Mouse (Mus musculus) hindbrain, embryonic 11.5 days (tissue): ENCODE measurements around the gene Rab40c. TPM values are rescaled to one million over a fixed set of nuclear protein-coding genes. Genes with fewer than 3 reads are reported as not detected.
A peak's percentile ranks its signal among the peaks of the same experiment; 100 is the strongest.

Source experiments
- ATAC-seq: fragments of 200-750 bp; cut with Nextera tagmentation; 2 replicates; pipeline ENCODE4 v1.8.0; 2017; ENCODE audit warnings: mild to moderate bottlenecking, moderate TSS enrichment, moderate library complexity; ENCODE audit not compliant: low FRiP score
- DNase-seq: peaks from one replicate; pipeline ENCODE4 v3.0.0-alpha.2; 2015; ENCODE audit warnings: low spot score
- H3K27ac ChIP-seq: fragments of 300-500 bp; sonication (generic); 2 replicates; pipeline ENCODE4 v1.5.1; 2014; ENCODE audit warnings: mild to moderate bottlenecking, low read depth, low read length
- H3K27me3 ChIP-seq: fragments of 300-500 bp; sonication (generic); 2 replicates; pipeline ENCODE4 v1.6.1; 2014; ENCODE audit warnings: mild to moderate bottlenecking, low read length, moderate library complexity, mixed read lengths; ENCODE audit not compliant: control insufficient read depth, insufficient read depth
- H3K36me3 ChIP-seq: fragments of 300-500 bp; sonication (generic); 2 replicates; pipeline ENCODE4 v1.6.1; 2014; ENCODE audit warnings: mild to moderate bottlenecking, low read length, moderate library complexity, mixed read lengths; ENCODE audit not compliant: control insufficient read depth, insufficient read depth
- H3K4me1 ChIP-seq: fragments of 300-500 bp; sonication (generic); replicated peaks from 2 replicates; pipeline ENCODE4 v1.6.1; 2014; ENCODE audit warnings: low read length, mixed read lengths; ENCODE audit not compliant: control insufficient read depth, insufficient read depth
- H3K4me2 ChIP-seq: fragments of 300-500 bp; sonication (generic); replicated peaks from 2 replicates; pipeline ENCODE4 v1.6.1; 2014; ENCODE audit warnings: mild to moderate bottlenecking, low read depth, low read length
- H3K4me3 ChIP-seq: fragments of 300-500 bp; sonication (generic); 2 replicates; pipeline ENCODE4 v1.5.1; 2014; ENCODE audit warnings: low read depth, low read length
- H3K9ac ChIP-seq: fragments of 300-500 bp; sonication (generic); 2 replicates; pipeline ENCODE4 v1.6.1; 2014; ENCODE audit warnings: low read depth, low read length
- H3K9me3 ChIP-seq: fragments of 300-500 bp; sonication (generic); 2 replicates; pipeline ENCODE4 v1.6.1; 2016; ENCODE audit warnings: low read length; ENCODE audit not compliant: control insufficient read depth
- WGBS: fragments of 180-500 bp; shearing (Covaris S2); extraction: QIAGEN DNeasy Blood & Tissue Kit; methylation state at CpG from one replicate; pipeline ENCODE4 v1.1.7; 2014; 5-methylcytosine and 5-hydroxymethylcytosine counted together
- polyA plus RNA-seq: library from polyadenylated mRNA; unstranded; fragments of >200 nt; fragmentation: Nextera tagmentation; extraction: Ambion mirVana; gene quantifications from 2 replicates; pipeline ENCODE4 v1.2.1, GENCODE M21; 2014

Rab40c gene
- polyA plus RNA-seq, 1 experiment from 2014 or later: 19.1 TPM

DNA sequence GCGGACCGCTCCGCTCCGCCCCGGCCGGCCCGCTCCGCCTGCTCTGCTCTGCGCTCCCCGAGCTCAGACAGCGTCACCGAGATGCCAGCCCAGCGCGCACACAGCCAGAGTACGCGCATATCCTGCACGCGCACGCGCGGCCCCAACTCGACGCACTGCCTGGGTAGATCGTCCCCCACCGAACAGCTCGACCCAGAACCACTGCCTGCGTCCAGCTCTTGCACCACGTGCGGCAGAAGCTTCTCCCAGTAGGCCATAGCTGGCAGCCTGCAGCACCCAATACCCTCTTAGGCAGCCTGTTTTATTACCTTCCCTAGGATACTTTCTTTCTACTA, 82.5 kb downstream of the Rab40c start, which contains the start of gene Rhbdl1:
Rhbdl1 (minus strand) TSS at position 220 of the 335 bp plus-strand sequence.
- H3K4me3 ChIP-seq: peak within 1 kb of the TSS; percentile 31
- peak within 1 kb of the TSS; percentile 76 for H3K4me2 ChIP-seq
- peak within 1 kb of the TSS; percentile 66 for H3K27ac ChIP-seq
- peak within 1 kb of the TSS; percentile 68 for H3K9ac ChIP-seq
- 0 out of 2 replicates have a peak, but pooled peaks have one; percentile 8 for ATAC-seq
- peaks cover 29% of the 10 kb centered on the region for H3K4me1 ChIP-seq
- peak; percentile 73 for DNase-seq
- H3K27me3 ChIP-seq: no peaks in the 10 kb centered on the region
- no peaks in the 10 kb centered on the region for H3K9me3 ChIP-seq
- 3% methylated on average over 24 of the region's 29 CpGs for WGBS
- H3K36me3 ChIP-seq: peaks cover 26% of the 10 kb centered on the region

GRCm38 (mm10) chr17:25836397-25837075, 83.0 kb downstream of the Rab40c start:
- no peaks in the 10 kb centered on the region for H3K27me3 ChIP-seq
- H3K4me3 ChIP-seq: peak overlapping the region; percentile 31
- peaks cover 23% of the 10 kb centered on the region for H3K36me3 ChIP-seq
- peaks cover 33% of the 10 kb centered on the region for H3K4me1 ChIP-seq
- peak overlapping the region; percentile 68 for H3K9ac ChIP-seq
- WGBS: 27% methylated on average over 21 of the region's 23 CpGs
- peak overlapping the region; percentile 66 for H3K27ac ChIP-seq
- no peak for DNase-seq
- H3K9me3 ChIP-seq: no peaks in the 10 kb centered on the region
- H3K4me2 ChIP-seq: peak overlapping the region; percentile 76
- no peak for ATAC-seq

DNA sequence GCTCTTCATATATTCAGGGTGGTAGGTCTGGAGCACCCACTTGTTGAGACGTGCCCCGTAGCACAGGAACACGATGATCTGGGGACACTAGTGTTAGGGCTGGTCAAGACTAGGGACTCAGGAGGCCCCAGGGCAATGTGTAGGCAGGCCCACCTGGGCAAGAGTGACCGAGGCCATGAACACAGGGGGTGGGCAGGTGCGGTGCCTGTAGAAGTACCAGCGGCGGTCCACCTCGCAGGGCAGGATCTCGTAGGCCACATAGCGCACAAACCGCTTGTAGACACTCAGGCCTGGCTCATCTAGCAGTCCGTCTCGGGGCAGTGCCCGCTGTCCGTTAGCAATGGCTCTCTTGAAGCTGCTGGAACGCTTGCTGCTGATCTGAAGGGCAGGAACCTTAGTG, 83.7 kb downstream of the Rab40c start:
- H3K27ac ChIP-seq: no peak overlapping the region
- peaks cover 26% of the 10 kb centered on the region for H3K36me3 ChIP-seq
- ATAC-seq (no peak), DNase-seq (no peak)
- no peaks in the 10 kb centered on the region for H3K9me3 ChIP-seq
- WGBS: 93% methylated on average over 16 of the region's 16 CpGs
- H3K27me3 ChIP-seq: no peaks in the 10 kb centered on the region
- H3K4me3 ChIP-seq: no peak overlapping the region; the same call in 1 of the 2 replicates
- no peak overlapping the region for H3K9ac ChIP-seq
- peak overlapping the region; percentile 76; the same call in 1 of the 2 replicates for H3K4me2 ChIP-seq
- H3K4me1 ChIP-seq: peaks cover 37% of the 10 kb centered on the region

- Histone ChIP-seq H3K36me3 (peaks cover 21% of the 10 kb centered on the region), H3K9ac (no peak overlapping the region), H3K4me2 (peak overlapping the region; percentile 7; the same call in 1 of the 2 replicates), H3K4me1 (peaks cover 37% of the 10 kb centered on the region), H3K4me3 (no peak overlapping the region), H3K27ac (no peak overlapping the region), H3K27me3 (no peaks in the 10 kb centered on the region), H3K9me3 (no peaks in the 10 kb centered on the region)
- WGBS: 90% methylated on average over 7 of the region's 7 CpGs
- no peak for ATAC-seq
- DNase-seq: no peak
These were observed 84.2 kb downstream of the Rab40c start for GRCm38 (mm10) chr17:25835301-25835700.

DNA sequence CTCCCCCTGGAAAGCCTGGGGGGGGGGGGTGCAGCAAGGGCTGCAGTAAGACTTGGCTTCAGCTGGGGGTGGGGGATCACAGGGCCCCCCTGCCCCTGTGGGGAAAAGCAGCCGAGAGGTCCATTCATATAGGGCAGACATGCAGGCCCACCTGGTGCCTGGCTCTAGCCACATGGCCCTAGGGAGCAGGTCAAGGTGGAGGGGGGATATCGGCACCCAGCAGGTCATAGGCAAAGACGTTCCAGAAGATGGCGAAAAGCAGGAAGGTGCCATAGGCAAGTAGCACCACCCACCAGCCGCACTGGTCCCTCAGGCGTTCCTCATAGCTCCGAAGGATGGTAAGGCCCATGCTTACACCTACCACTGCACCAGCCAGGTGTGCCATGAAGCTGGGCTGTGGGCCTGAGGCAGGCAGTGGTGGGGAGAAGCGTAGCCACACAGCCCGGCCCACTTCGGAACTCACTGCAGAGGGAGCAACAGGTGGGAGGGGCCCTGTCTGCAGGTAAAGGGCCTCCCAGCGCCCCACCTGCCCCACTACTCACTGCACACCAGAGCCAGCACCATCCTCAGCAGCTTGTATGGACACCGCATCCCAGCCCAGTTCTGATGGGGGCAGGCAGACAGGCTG, 84.8 kb downstream of the Rab40c start:
- ATAC-seq (no peak), DNase-seq (no peak)
- peaks cover 16% of the 10 kb centered on the region for H3K36me3 ChIP-seq
- H3K4me1 ChIP-seq: peaks cover 39% of the 10 kb centered on the region
- no peaks in the 10 kb centered on the region for H3K27me3 ChIP-seq
- H3K4me2 ChIP-seq: peak overlapping the region; percentile 91
- H3K9me3 ChIP-seq: no peaks in the 10 kb centered on the region
- WGBS: 92% methylated on average over 12 of the region's 12 CpGs
- peak overlapping the region; percentile 83; the same call in 1 of the 2 replicates for H3K4me3 ChIP-seq
- H3K9ac ChIP-seq: no peak overlapping the region
- H3K27ac ChIP-seq: peak overlapping the region; percentile 24; the same call in 1 of the 2 replicates

- Histone ChIP-seq H3K4me2 (peak overlapping the region; percentile 91), H3K9ac (peak overlapping the region; percentile 79), H3K4me1 (peaks cover 43% of the 10 kb centered on the region), H3K4me3 (peak overlapping the region; percentile 83), H3K36me3 (peaks cover 10% of the 10 kb centered on the region), H3K27me3 (no peaks in the 10 kb centered on the region), H3K27ac (peak overlapping the region; percentile 94), H3K9me3 (no peaks in the 10 kb centered on the region)
- 60% methylated on average over 6 of the region's 6 CpGs for WGBS
- ATAC-seq (no peak), DNase-seq (no peak)
These were observed 85.4 kb downstream of the Rab40c start for GRCm38 (mm10) chr17:25833961-25834594.

GRCm38 (mm10) chr17:25833291-25833663, 86.2 kb downstream of the Rab40c start, which contains the start of gene Stub1:
Gene Stub1 (minus strand): TSS chr17:25833404.
- Histone ChIP-seq H3K36me3 (peaks cover 8% of the 10 kb centered on the region; the same call in 1 of the 2 replicates), H3K4me3 (peak within 1 kb of the TSS; percentile 83), H3K4me1 (peaks cover 46% of the 10 kb centered on the region), H3K27me3 (no peaks in the 10 kb centered on the region), H3K9ac (peak within 1 kb of the TSS; percentile 79), H3K27ac (peak within 1 kb of the TSS; percentile 94), H3K9me3 (no peaks in the 10 kb centered on the region), H3K4me2 (peak within 1 kb of the TSS; percentile 91)
- ATAC-seq: peak; percentile 75
- WGBS: under 1% methylated on average over 24 of the region's 24 CpGs
- DNase-seq: peak; percentile 87

GRCm38 (mm10) chr17:25832436-25833290, 86.9 kb downstream of the Rab40c start:
- Histone ChIP-seq H3K4me1 (peaks cover 45% of the 10 kb centered on the region), H3K27me3 (no peaks in the 10 kb centered on the region), H3K9me3 (no peaks in the 10 kb centered on the region), H3K27ac (peak overlapping the region; percentile 94), H3K4me3 (peak overlapping the region; percentile 83), H3K9ac (peak overlapping the region; percentile 79), H3K4me2 (peak overlapping the region; percentile 91), H3K36me3 (peaks cover 8% of the 10 kb centered on the region; the same call in 1 of the 2 replicates)
- WGBS: 0% methylated on average over 71 of the region's 77 CpGs
- ATAC-seq (peak; percentile 90), DNase-seq (peak; percentile 99)
